Mouse (Mus musculus): ENCODE data around the gene Ctbs. TPM values are rescaled to one million over a fixed set of nuclear protein-coding genes. Genes with fewer than 3 reads are reported as not detected.

Gene Ctbs
- polyA plus RNA-seq, 1 experiment from 2014 or later = 5.7 TPM

DNA sequence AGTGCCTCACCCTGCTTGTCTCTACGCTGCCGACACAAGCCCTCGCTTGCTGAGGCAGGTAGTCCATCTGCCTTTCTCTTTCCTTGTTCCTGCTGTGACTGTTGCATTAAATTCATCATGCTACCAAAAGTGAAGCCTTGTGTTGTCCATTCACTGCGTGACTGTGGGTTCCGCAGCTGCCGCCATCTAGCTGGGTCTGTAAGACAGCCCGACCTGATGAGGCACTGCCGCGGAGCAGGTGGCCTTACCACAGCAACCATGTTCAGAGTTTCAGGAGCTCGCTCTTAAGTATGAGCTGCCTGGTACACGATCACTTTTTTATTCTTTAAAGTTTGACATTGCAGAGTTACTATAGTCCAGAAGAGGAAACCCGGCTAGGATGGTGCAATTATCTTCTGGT lies 9.6 kb upstream of the Ctbs start:
- ATAC-seq (ENCODE audit: insufficient number of reproducible peaks, low FRiP score, low TSS enrichment, low read depth) = no peak
- Histone ChIP-seq H3K36me3 (ENCODE audit: control insufficient read depth, insufficient read depth, low read length) (peaks cover 5% of the 10 kb centered on the region; the same call in 1 of the 2 replicates), H3K9ac (ENCODE audit: low read length) (no peak overlapping the region), H3K27me3 (ENCODE audit: control insufficient read depth, insufficient read depth, low read length) (no peaks in the 10 kb centered on the region), H3K4me2 (ENCODE audit: low read depth, severe bottlenecking) (no peak overlapping the region), H3K4me1 (ENCODE audit: control insufficient read depth, insufficient read depth, low read length) (no peaks in the 10 kb centered on the region), H3K4me3 (ENCODE audit: low read depth, low read length) (no peak overlapping the region), H3K9me3 (ENCODE audit: control insufficient read depth, low read length) (no peaks in the 10 kb centered on the region), H3K27ac (replicated peaks; ENCODE audit: low read depth, low read length) (no peak overlapping the region)
- no peak for DNase-seq (ENCODE audit: low spot score)
- WGBS = 91% methylated on average over 12 of the region's 12 CpGs

DNA sequence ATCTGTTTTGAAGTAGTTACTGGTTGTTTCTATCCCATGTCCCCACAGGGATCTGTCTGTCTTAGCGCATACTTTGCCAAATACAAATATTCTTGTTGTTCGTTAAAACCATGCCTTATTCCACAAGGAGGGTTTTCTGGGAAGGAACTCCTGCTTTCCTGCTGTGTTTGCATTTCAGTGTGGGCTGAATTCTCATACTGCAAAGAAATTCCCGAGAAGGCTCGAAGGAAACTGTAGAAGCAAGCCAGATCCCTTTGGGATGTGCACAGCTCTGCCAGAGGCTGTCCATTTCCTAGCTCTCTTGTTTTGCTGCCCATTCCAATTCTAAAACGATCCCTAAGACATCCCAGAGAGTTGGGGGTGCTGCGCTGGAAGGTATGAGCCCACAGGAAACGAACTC lies 9.2 kb upstream of the Ctbs start:
- H3K27me3 ChIP-seq (ENCODE audit: control insufficient read depth, insufficient read depth, low read length) = no peaks in the 10 kb centered on the region
- no peak overlapping the region for H3K27ac ChIP-seq (replicated peaks; ENCODE audit: low read depth, low read length)
- no peak for ATAC-seq (ENCODE audit: insufficient number of reproducible peaks, low FRiP score, low TSS enrichment, low read depth)
- 87% methylated on average over 7 of the region's 7 CpGs for WGBS
- H3K4me3 ChIP-seq (ENCODE audit: low read depth, low read length) = no peak overlapping the region
- H3K9me3 ChIP-seq (ENCODE audit: control insufficient read depth, low read length) = no peaks in the 10 kb centered on the region
- peaks cover 5% of the 10 kb centered on the region; the same call in 1 of the 2 replicates for H3K36me3 ChIP-seq (ENCODE audit: control insufficient read depth, insufficient read depth, low read length)
- no peak overlapping the region for H3K4me2 ChIP-seq (ENCODE audit: low read depth, severe bottlenecking)
- DNase-seq (ENCODE audit: low spot score) = no peak
- H3K4me1 ChIP-seq (ENCODE audit: control insufficient read depth, insufficient read depth, low read length) = no peaks in the 10 kb centered on the region
- no peak overlapping the region for H3K9ac ChIP-seq (ENCODE audit: low read length)

DNA sequence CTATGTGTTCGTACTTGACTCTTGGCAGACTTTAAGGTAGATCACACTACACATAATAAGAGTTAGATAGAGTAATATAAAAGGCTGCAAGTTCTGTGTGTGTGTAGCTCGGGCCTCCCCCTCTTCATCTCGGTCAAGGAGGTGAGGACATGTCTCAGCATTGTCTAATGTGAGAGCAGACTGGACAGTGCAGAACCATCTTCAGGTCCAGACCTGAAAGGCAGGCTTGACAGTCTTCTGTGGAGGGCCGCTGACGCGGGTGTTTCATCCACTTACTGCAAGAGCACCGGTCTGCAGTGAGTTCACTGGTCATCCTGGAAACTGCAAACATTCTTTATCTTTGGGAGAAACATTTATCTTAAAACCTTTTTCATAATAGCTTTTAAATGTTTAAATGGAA lies 7.1 kb upstream of the Ctbs start:
- Histone ChIP-seq H3K4me2 (ENCODE audit: low read depth, severe bottlenecking) (no peak overlapping the region), H3K9ac (ENCODE audit: low read length) (no peak overlapping the region), H3K27me3 (ENCODE audit: control insufficient read depth, insufficient read depth, low read length) (no peaks in the 10 kb centered on the region), H3K4me3 (ENCODE audit: low read depth, low read length) (no peak overlapping the region), H3K9me3 (ENCODE audit: control insufficient read depth, low read length) (no peaks in the 10 kb centered on the region), H3K4me1 (ENCODE audit: control insufficient read depth, insufficient read depth, low read length) (no peaks in the 10 kb centered on the region), H3K27ac (replicated peaks; ENCODE audit: low read depth, low read length) (no peak overlapping the region), H3K36me3 (ENCODE audit: control insufficient read depth, insufficient read depth, low read length) (peaks cover 4% of the 10 kb centered on the region; the same call in 1 of the 2 replicates)
- ATAC-seq (ENCODE audit: insufficient number of reproducible peaks, low FRiP score, low TSS enrichment, low read depth) (no peak), DNase-seq (ENCODE audit: low spot score) (no peak)
- 92% methylated on average over 7 of the region's 7 CpGs for WGBS

DNA sequence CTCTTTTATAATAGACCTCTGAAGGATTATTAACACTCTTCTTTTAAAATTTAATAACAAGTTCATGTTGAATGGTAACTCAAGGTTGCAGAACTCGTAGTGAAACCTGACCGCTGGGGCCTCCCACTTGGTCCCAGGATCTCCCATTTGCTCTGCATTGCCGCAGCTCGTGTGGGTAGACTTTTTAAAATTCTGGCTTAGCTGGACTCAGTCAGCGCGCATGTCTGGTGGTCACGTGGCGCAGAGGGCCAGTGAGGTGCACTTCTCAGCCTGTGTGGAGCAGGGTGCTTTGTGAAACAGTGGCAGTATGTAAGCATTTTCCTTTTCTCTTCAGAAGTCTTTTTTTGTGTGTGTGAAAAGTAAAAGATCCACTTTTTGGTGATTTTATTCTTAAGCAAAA lies 6.7 kb upstream of the Ctbs start:
- ATAC-seq (ENCODE audit: insufficient number of reproducible peaks, low FRiP score, low TSS enrichment, low read depth) (no peak), DNase-seq (ENCODE audit: low spot score) (no peak)
- H3K9me3 ChIP-seq (ENCODE audit: control insufficient read depth, low read length) = no peaks in the 10 kb centered on the region
- H3K36me3 ChIP-seq (ENCODE audit: control insufficient read depth, insufficient read depth, low read length) = 0 out of 2 replicates have a peak, but pooled peaks cover 2% of the 10 kb centered on the region
- no peaks in the 10 kb centered on the region for H3K4me1 ChIP-seq (ENCODE audit: control insufficient read depth, insufficient read depth, low read length)
- H3K27me3 ChIP-seq (ENCODE audit: control insufficient read depth, insufficient read depth, low read length) = no peaks in the 10 kb centered on the region
- no peak overlapping the region for H3K4me2 ChIP-seq (ENCODE audit: low read depth, severe bottlenecking)
- H3K4me3 ChIP-seq (ENCODE audit: low read depth, low read length) = no peak overlapping the region
- no peak overlapping the region for H3K27ac ChIP-seq (replicated peaks; ENCODE audit: low read depth, low read length)
- H3K9ac ChIP-seq (ENCODE audit: low read length) = no peak overlapping the region
- 93% methylated on average over 8 of the region's 8 CpGs for WGBS

GRCm38 (mm10) chr3:146443380-146443779 lies 6.2 kb upstream of the Ctbs start:
- 0 out of 2 replicates have a peak, but pooled peaks cover 2% of the 10 kb centered on the region for H3K36me3 ChIP-seq (ENCODE audit: control insufficient read depth, insufficient read depth, low read length)
- DNase-seq (ENCODE audit: low spot score) (no peak), ATAC-seq (ENCODE audit: insufficient number of reproducible peaks, low FRiP score, low TSS enrichment, low read depth) (no peak)
- H3K4me3 ChIP-seq (ENCODE audit: low read depth, low read length) = no peak overlapping the region
- no peak overlapping the region for H3K4me2 ChIP-seq (ENCODE audit: low read depth, severe bottlenecking)
- no peak overlapping the region for H3K9ac ChIP-seq (ENCODE audit: low read length)
- 93% methylated on average over 7 of the region's 7 CpGs for WGBS
- no peak overlapping the region for H3K27ac ChIP-seq (replicated peaks; ENCODE audit: low read depth, low read length)
- H3K4me1 ChIP-seq (ENCODE audit: control insufficient read depth, insufficient read depth, low read length) = no peaks in the 10 kb centered on the region
- no peaks in the 10 kb centered on the region for H3K9me3 ChIP-seq (ENCODE audit: control insufficient read depth, low read length)
- no peaks in the 10 kb centered on the region for H3K27me3 ChIP-seq (ENCODE audit: control insufficient read depth, insufficient read depth, low read length)

- 93% methylated on average over 7 of the region's 7 CpGs for WGBS
- 0 out of 2 replicates have a peak, but pooled peaks cover under 1% of the 10 kb centered on the region for H3K4me1 ChIP-seq (ENCODE audit: control insufficient read depth, insufficient read depth, low read length)
- DNase-seq (ENCODE audit: low spot score) (no peak), ATAC-seq (ENCODE audit: insufficient number of reproducible peaks, low FRiP score, low TSS enrichment, low read depth) (no peak)
- no peak overlapping the region for H3K4me2 ChIP-seq (ENCODE audit: low read depth, severe bottlenecking)
- 0 out of 2 replicates have a peak, but pooled peaks cover 2% of the 10 kb centered on the region for H3K36me3 ChIP-seq (ENCODE audit: control insufficient read depth, insufficient read depth, low read length)
- no peak overlapping the region for H3K4me3 ChIP-seq (ENCODE audit: low read depth, low read length)
- no peaks in the 10 kb centered on the region for H3K9me3 ChIP-seq (ENCODE audit: control insufficient read depth, low read length)
- H3K27ac ChIP-seq (replicated peaks; ENCODE audit: low read depth, low read length) = no peak overlapping the region
- no peak overlapping the region for H3K9ac ChIP-seq (ENCODE audit: low read length)
- H3K27me3 ChIP-seq (ENCODE audit: control insufficient read depth, insufficient read depth, low read length) = no peaks in the 10 kb centered on the region
These were observed 4.7 kb upstream of the Ctbs start for GRCm38 (mm10) chr3:146444880-146445279.

- WGBS = 94% methylated on average over 5 of the region's 5 CpGs
- H3K36me3 ChIP-seq (ENCODE audit: control insufficient read depth, insufficient read depth, low read length) = 0 out of 2 replicates have a peak, but pooled peaks cover 2% of the 10 kb centered on the region
- no peak for ATAC-seq (ENCODE audit: insufficient number of reproducible peaks, low FRiP score, low TSS enrichment, low read depth)
- no peak for DNase-seq (ENCODE audit: low spot score)
- H3K27ac ChIP-seq (replicated peaks; ENCODE audit: low read depth, low read length) = no peak overlapping the region
- no peaks in the 10 kb centered on the region for H3K27me3 ChIP-seq (ENCODE audit: control insufficient read depth, insufficient read depth, low read length)
- H3K9me3 ChIP-seq (ENCODE audit: control insufficient read depth, low read length) = no peaks in the 10 kb centered on the region
- no peak overlapping the region for H3K4me3 ChIP-seq (ENCODE audit: low read depth, low read length)
- 0 out of 2 replicates have a peak, but pooled peaks cover 2% of the 10 kb centered on the region for H3K4me1 ChIP-seq (ENCODE audit: control insufficient read depth, insufficient read depth, low read length)
- no peak overlapping the region for H3K9ac ChIP-seq (ENCODE audit: low read length)
- H3K4me2 ChIP-seq (ENCODE audit: low read depth, severe bottlenecking) = no peak overlapping the region
These were observed 2.4 kb upstream of the Ctbs start for GRCm38 (mm10) chr3:146447156-146447555.

GRCm38 (mm10) chr3:146447598-146447997 lies 2.0 kb upstream of the Ctbs start:
- Histone ChIP-seq H3K27me3 (ENCODE audit: control insufficient read depth, insufficient read depth, low read length) (no peaks in the 10 kb centered on the region), H3K27ac (replicated peaks; ENCODE audit: low read depth, low read length) (no peak overlapping the region), H3K36me3 (ENCODE audit: control insufficient read depth, insufficient read depth, low read length) (0 out of 2 replicates have a peak, but pooled peaks cover 2% of the 10 kb centered on the region), H3K4me2 (ENCODE audit: low read depth, severe bottlenecking) (no peak overlapping the region), H3K9me3 (ENCODE audit: control insufficient read depth, low read length) (no peaks in the 10 kb centered on the region), H3K4me1 (ENCODE audit: control insufficient read depth, insufficient read depth, low read length) (0 out of 2 replicates have a peak, but pooled peaks cover 2% of the 10 kb centered on the region), H3K9ac (ENCODE audit: low read length) (no peak overlapping the region), H3K4me3 (ENCODE audit: low read depth, low read length) (no peak overlapping the region)
- ATAC-seq (ENCODE audit: insufficient number of reproducible peaks, low FRiP score, low TSS enrichment, low read depth) = no peak
- 87% methylated on average over 3 of the region's 3 CpGs for WGBS
- DNase-seq (ENCODE audit: low spot score) = no peak

GRCm38 (mm10) chr3:146448372-146448771 lies 1.2 kb upstream of the Ctbs start:
- no peak overlapping the region for H3K4me2 ChIP-seq (ENCODE audit: low read depth, severe bottlenecking)
- no peaks in the 10 kb centered on the region for H3K27me3 ChIP-seq (ENCODE audit: control insufficient read depth, insufficient read depth, low read length)
- 0 out of 2 replicates have a peak, but pooled peaks cover 2% of the 10 kb centered on the region for H3K36me3 ChIP-seq (ENCODE audit: control insufficient read depth, insufficient read depth, low read length)
- no peak overlapping the region for H3K9ac ChIP-seq (ENCODE audit: low read length)
- no peak overlapping the region for H3K27ac ChIP-seq (replicated peaks; ENCODE audit: low read depth, low read length)
- H3K4me1 ChIP-seq (ENCODE audit: control insufficient read depth, insufficient read depth, low read length) = 0 out of 2 replicates have a peak, but pooled peaks cover 2% of the 10 kb centered on the region
- DNase-seq (ENCODE audit: low spot score) = no peak
- 87% methylated on average over 10 of the region's 10 CpGs for WGBS
- no peak for ATAC-seq (ENCODE audit: insufficient number of reproducible peaks, low FRiP score, low TSS enrichment, low read depth)
- no peaks in the 10 kb centered on the region for H3K9me3 ChIP-seq (ENCODE audit: control insufficient read depth, low read length)
- no peak overlapping the region for H3K4me3 ChIP-seq (ENCODE audit: low read depth, low read length)

Data from limb, embryonic 11.5 days (tissue).